24 mouse cellular contexts compared by ENCODE assay signal in genomic region chr12:103235856-103236255, GRCm38 (mm10). TPM values are rescaled to one million over a fixed set of nuclear protein-coding genes. Genes with fewer than 3 reads are reported as not detected.
A peak's percentile ranks its signal among the peaks of the same experiment; 100 is the strongest.
DNase-seq lines count a peak whose midpoint lies in the region; ATAC-seq lines count a peak whose summit lies in the region.
"Had no signal": no experiment of that assay in that cellular context is flagged by ENCODE, and none has a peak within 500 bp of the region (broad histone marks: within the 10 kb centered on the region; RNA-seq: fewer than 3 reads in every experiment).

No protein-coding gene starts in this region.

- no peak overlapping the region for H3K9ac ChIP-seq in kidney, embryonic 16.5 days (replicated peaks; ENCODE audit: low read length)
- no peak overlapping the region for H3K9ac ChIP-seq in kidney, embryonic 14.5 days (ENCODE audit: low read depth, low read length)
- H3K9ac ChIP-seq: embryonic facial prominence, embryonic 12.5 days; embryonic facial prominence, embryonic 15.5 days; forebrain, postnatal 0 days; hindbrain, embryonic 12.5 days had no signal

- WGBS in kidney, embryonic 16.5 days = 65% methylated on average over 2 of the region's 2 CpGs
- 64% methylated on average over 2 of the region's 2 CpGs for WGBS in kidney, embryonic 14.5 days

- H3K4me1 ChIP-seq in kidney, embryonic 16.5 days (ENCODE audit: insufficient read depth, low read length) = 0 out of 2 replicates have a peak, but pooled peaks cover 4% of the 10 kb centered on the region
- H3K4me1 ChIP-seq in kidney, embryonic 14.5 days (ENCODE audit: control insufficient read depth, insufficient read depth, low read length) = no peaks in the 10 kb centered on the region
- H3K4me1 ChIP-seq: embryonic facial prominence, embryonic 12.5 days; embryonic facial prominence, embryonic 15.5 days; hindbrain, embryonic 12.5 days had no signal

- DNase-seq in kidney, adult 18-20 months = peak; percentile 49
- peak; percentile 66 for DNase-seq in kidney, adult 9 months
- DNase-seq in kidney, postnatal 14 days = peak; percentile 15
- no peak for DNase-seq in urinary bladder, postnatal 14 days (ENCODE audit: low spot score)
- DNase-seq: B cell, adult 2 months; cerebellum, adult 9-10 months; cerebellum, postnatal 14 days; forebrain, postnatal 0 days; gastrocnemius, adult 2 months; gastrocnemius, postnatal 14 days; heart, adult 11 months had no signal

- no peak overlapping the region for H3K4me3 ChIP-seq in kidney, embryonic 16.5 days (ENCODE audit: low read length)
- H3K4me3 ChIP-seq in kidney, embryonic 14.5 days (ENCODE audit: low read length) = no peak overlapping the region
- H3K4me3 ChIP-seq: embryonic facial prominence, embryonic 12.5 days; embryonic facial prominence, embryonic 15.5 days; gastrocnemius, adult 2 months; hindbrain, embryonic 12.5 days had no signal

- ATAC-seq in kidney, embryonic 16.5 days (ENCODE audit: low FRiP score, low TSS enrichment) = no peak
- no peak for ATAC-seq in kidney, embryonic 14.5 days (ENCODE audit: low FRiP score, low TSS enrichment)
- no peak for ATAC-seq in megakaryocyte progenitor cell, adult 5-6 weeks (replicated peaks; ENCODE audit: poor library complexity)
- ATAC-seq: forebrain, embryonic 14.5 days; forebrain, postnatal 0 days; Patski had no signal

- H3K27me3 ChIP-seq in kidney, embryonic 16.5 days (ENCODE audit: insufficient read depth, low read length) = 0 out of 2 replicates have a peak, but pooled peaks cover 2% of the 10 kb centered on the region
- no peaks in the 10 kb centered on the region for H3K27me3 ChIP-seq in kidney, embryonic 14.5 days (ENCODE audit: control insufficient read depth, insufficient read depth, low read length)
- H3K27me3 ChIP-seq: Patski had no signal

- no peaks in the 10 kb centered on the region for H3K36me3 ChIP-seq in kidney, embryonic 16.5 days (ENCODE audit: insufficient read depth, low read length)
- H3K36me3 ChIP-seq in kidney, embryonic 14.5 days (ENCODE audit: control insufficient read depth, insufficient read depth, low read length) = no peaks in the 10 kb centered on the region
- H3K36me3 ChIP-seq: embryonic facial prominence, embryonic 12.5 days; embryonic facial prominence, embryonic 15.5 days; G1E; hindbrain, embryonic 12.5 days had no signal

- no peak overlapping the region for H3K4me2 ChIP-seq in kidney, embryonic 16.5 days (replicated peaks; ENCODE audit: low read depth, low read length)
- H3K4me2 ChIP-seq in kidney, embryonic 14.5 days (replicated peaks; ENCODE audit: low read depth, low read length) = no peak overlapping the region
- H3K4me2 ChIP-seq: embryonic facial prominence, embryonic 12.5 days; embryonic facial prominence, embryonic 15.5 days; heart, embryonic 11.5 days; hindbrain, embryonic 12.5 days had no signal

- no peaks in the 10 kb centered on the region for H3K9me3 ChIP-seq in kidney, embryonic 16.5 days (ENCODE audit: low read length)
- H3K9me3 ChIP-seq in kidney, embryonic 14.5 days (ENCODE audit: control insufficient read depth, low read length) = no peaks in the 10 kb centered on the region
- H3K9me3 ChIP-seq: embryonic facial prominence, embryonic 12.5 days; embryonic facial prominence, embryonic 15.5 days; hindbrain, embryonic 12.5 days had no signal

- no peak overlapping the region for H3K27ac ChIP-seq in kidney, embryonic 16.5 days (ENCODE audit: low read length)
- H3K27ac ChIP-seq in kidney, embryonic 14.5 days (ENCODE audit: low read depth, low read length) = no peak overlapping the region
- H3K27ac ChIP-seq: embryonic facial prominence, embryonic 12.5 days; embryonic facial prominence, embryonic 15.5 days; gastrocnemius, adult 2 months; hindbrain, embryonic 12.5 days had no signal

RNA-seq across cellular contexts. Expression of gene Prima1, which starts 6.1 kb away (rescaled TPM):
- 0.47 and 1.5 TPM in 2 replicates for polyA plus RNA-seq in kidney, embryonic 16.5 days (2015; fragmentation: Nextera tagmentation; extraction: Ambion mirVana)
- 0.21 and 0.49 TPM in 2 replicates for polyA plus RNA-seq in kidney, embryonic 14.5 days (2014; fragmentation: Nextera tagmentation; extraction: Ambion mirVana)
- not detected in 2 replicates for total RNA-seq in megakaryocyte progenitor cell, adult 5-6 weeks (2015)
- total RNA-seq in megakaryocyte progenitor cell, adult 5-6 weeks (2017) = not detected in 2 replicates
- total RNA-seq: CH12.LX; G1E; hematopoietic stem cell, adult 5-6 weeks had no signal
- polyA plus RNA-seq: G1E; heart, postnatal 0 days had no signal
